Mouse (Mus musculus) fibroblast of lung, adult 2 months (primary cell): ENCODE results near the gene Gm28635.
A peak's percentile ranks its signal among the peaks of the same experiment; 100 is the strongest.

Experiments used
- DNase-seq: peaks from one replicate; pipeline ENCODE4 v3.0.0-alpha.2; 2011; ENCODE audit warnings: low read depth

Gene Gm28635

GRCm38 (mm10) chr2:84637452-84638165 lies 40.2 kb downstream of the Gm28635 start:
- DNase-seq = no peak

GRCm38 (mm10) chr2:84636231-84636741 lies 41.6 kb downstream of the Gm28635 start:
- no peak for DNase-seq

GRCm38 (mm10) chr2:84635611-84636010 lies 42.2 kb downstream of the Gm28635 start:
- peak; percentile 95 for DNase-seq

- no peak for DNase-seq
These were observed 42.8 kb downstream of the Gm28635 start for GRCm38 (mm10) chr2:84634934-84635482.

- DNase-seq = no peak
These were observed 43.8 kb downstream of the Gm28635 start for GRCm38 (mm10) chr2:84634006-84634405.

GRCm38 (mm10) chr2:84632999-84633398 lies 44.8 kb downstream of the Gm28635 start:
- no peak for DNase-seq

- no peak for DNase-seq
These were observed 45.8 kb downstream of the Gm28635 start for GRCm38 (mm10) chr2:84632001-84632400.

- DNase-seq = no peak
These were observed 50.8 kb downstream of the Gm28635 start for GRCm38 (mm10) chr2:84627036-84627435.

GRCm38 (mm10) chr2:84626366-84626975 lies 51.4 kb downstream of the Gm28635 start:
- DNase-seq = no peak

- DNase-seq = no peak
These were observed 53.6 kb downstream of the Gm28635 start for GRCm38 (mm10) chr2:84624201-84624600.

- no peak for DNase-seq
These were observed 54.3 kb downstream of the Gm28635 start for GRCm38 (mm10) chr2:84623428-84624119.

GRCm38 (mm10) chr2:84622668-84623067 lies 55.2 kb downstream of the Gm28635 start:
- no peak for DNase-seq

- DNase-seq = no peak
These were observed 58.0 kb downstream of the Gm28635 start for GRCm38 (mm10) chr2:84619646-84620340.

- no peak for DNase-seq
These were observed 58.9 kb downstream of the Gm28635 start for GRCm38 (mm10) chr2:84618914-84619313.

- DNase-seq = peak; percentile 40
These were observed 60.0 kb downstream of the Gm28635 start for GRCm38 (mm10) chr2:84617637-84618515.

GRCm38 (mm10) chr2:84612764-84613163 lies 65.1 kb downstream of the Gm28635 start:
- no peak for DNase-seq

- no peak for DNase-seq
These were observed 70.0 kb downstream of the Gm28635 start for GRCm38 (mm10) chr2:84607842-84608241.

- no peak for DNase-seq
These were observed 76.9 kb downstream of the Gm28635 start for GRCm38 (mm10) chr2:84600977-84601376.

- DNase-seq = no peak
These were observed 78.5 kb downstream of the Gm28635 start for GRCm38 (mm10) chr2:84599270-84599888.

- DNase-seq = no peak
These were observed 80.7 kb downstream of the Gm28635 start for GRCm38 (mm10) chr2:84597123-84597522.
